Mouse (Mus musculus): Measurements from ENCODE around the gene Atg9a. TPM values are rescaled to one million over a fixed set of nuclear protein-coding genes. Genes with fewer than 3 reads are reported as not detected.

The Atg9a gene
- total RNA-seq, 2 experiments from 2014 or later, result 39.4 to 54.5 TPM

DNA sequence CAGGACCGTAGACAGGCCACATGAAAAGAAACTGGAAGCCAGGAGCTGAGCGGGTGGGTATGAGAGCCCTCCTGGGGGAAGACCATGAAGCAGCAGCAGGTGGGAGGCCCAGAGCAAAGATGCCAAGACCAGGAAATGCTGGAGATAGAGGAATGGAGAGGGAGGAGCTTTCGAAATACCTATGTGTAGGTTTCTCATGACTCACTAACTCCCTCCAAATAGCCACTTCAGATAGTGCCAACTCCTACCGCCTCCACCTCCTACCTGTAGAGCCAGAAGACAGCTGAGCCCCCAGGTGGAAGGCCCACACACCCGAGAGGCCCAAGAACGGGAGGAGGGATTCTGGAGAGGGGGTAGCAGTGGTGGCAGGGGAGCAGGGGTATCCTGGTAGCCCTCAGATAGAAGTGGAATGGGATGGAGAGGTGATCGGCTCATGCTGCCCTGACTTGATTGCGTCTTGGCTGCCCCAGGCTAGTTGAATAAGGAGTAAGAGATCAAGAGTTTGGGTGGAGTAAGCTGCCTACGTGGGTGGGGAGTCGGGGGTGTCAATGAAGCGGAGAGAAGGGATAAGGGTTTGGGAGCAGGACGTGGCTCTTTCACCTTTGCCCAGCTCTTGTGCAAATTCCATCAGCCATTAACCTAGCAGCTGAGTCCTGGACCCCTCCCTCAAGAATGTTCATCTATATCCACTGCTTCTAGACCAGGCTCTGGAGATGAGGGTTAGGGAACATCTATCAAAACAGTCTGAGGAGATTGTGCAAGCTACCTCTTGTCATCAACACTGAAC lies 58.4 kb downstream of the Atg9a start, which contains the start of gene Slc23a3:
Gene Slc23a3 (minus strand): TSS at position 470 of the 787 bp plus-strand sequence.
- ATAC-seq (replicated peaks; ENCODE audit: low FRiP score, poor library complexity, severe bottlenecking), result no peak

Other genes starting within 250 kb of the Atg9a start
- not detected in 2 replicates for gene Ihh, start 240.5 kb downstream of the Atg9a start, total RNA-seq (2015; ENCODE audit: low replicate concordance)
- not detected in 2 replicates for gene Ihh, start 240.5 kb downstream of the Atg9a start, total RNA-seq (2017; ENCODE audit: low replicate concordance)
- gene Nhej1, start 67.0 kb downstream of the Atg9a start, total RNA-seq (2015; ENCODE audit: low replicate concordance), result 5.8 and 12.2 TPM in 2 replicates
- gene Nhej1, start 67.0 kb downstream of the Atg9a start, total RNA-seq (2017; ENCODE audit: low replicate concordance), result 10.5 and 11.0 TPM in 2 replicates
- not detected in 2 replicates for gene Slc23a3, start 58.3 kb downstream of the Atg9a start, total RNA-seq (2015; ENCODE audit: low replicate concordance)
- not detected in 2 replicates for gene Slc23a3, start 58.3 kb downstream of the Atg9a start, total RNA-seq (2017; ENCODE audit: low replicate concordance)
- gene Cnppd1, start 49.5 kb downstream of the Atg9a start, total RNA-seq (2015; ENCODE audit: low replicate concordance), result 28.5 and 33.5 TPM in 2 replicates
- gene Cnppd1, start 49.5 kb downstream of the Atg9a start, total RNA-seq (2017; ENCODE audit: low replicate concordance), result 66.4 and 76.2 TPM in 2 replicates
- 145 and 163 TPM in 2 replicates for gene Retreg2, start 49.4 kb downstream of the Atg9a start, total RNA-seq (2015; ENCODE audit: low replicate concordance)
- 133 and 149 TPM in 2 replicates for gene Retreg2, start 49.4 kb downstream of the Atg9a start, total RNA-seq (2017; ENCODE audit: low replicate concordance)
- 43.6 and 75.0 TPM in 2 replicates for gene Zfand2b, start 23.6 kb downstream of the Atg9a start, total RNA-seq (2015; ENCODE audit: low replicate concordance)
- gene Zfand2b, start 23.6 kb downstream of the Atg9a start, total RNA-seq (2017; ENCODE audit: low replicate concordance), result 54.6 and 69.4 TPM in 2 replicates
- gene Abcb6, start 11.8 kb downstream of the Atg9a start, total RNA-seq (2015; ENCODE audit: low replicate concordance), result 198 and 219 TPM in 2 replicates
- gene Abcb6, start 11.8 kb downstream of the Atg9a start, total RNA-seq (2017; ENCODE audit: low replicate concordance), result 116 and 174 TPM in 2 replicates
- 5.9 and 7.6 TPM in 2 replicates for gene Ankzf1, start within 50 bp of the Atg9a start, total RNA-seq (2015; ENCODE audit: low replicate concordance)
- 8.9 and 10.0 TPM in 2 replicates for gene Ankzf1, start within 50 bp of the Atg9a start, total RNA-seq (2017; ENCODE audit: low replicate concordance)
- gene Glb1l, start 18.6 kb upstream of the Atg9a start, total RNA-seq (2015; ENCODE audit: low replicate concordance), result 23.1 and 23.9 TPM in 2 replicates
- 14.2 and 43.3 TPM in 2 replicates for gene Glb1l, start 18.6 kb upstream of the Atg9a start, total RNA-seq (2017; ENCODE audit: low replicate concordance)
- gene Stk16, start 18.6 kb upstream of the Atg9a start, total RNA-seq (2015; ENCODE audit: low replicate concordance), result 96.0 and 112 TPM in 2 replicates
- 82.3 and 141 TPM in 2 replicates for gene Stk16, start 18.6 kb upstream of the Atg9a start, total RNA-seq (2017; ENCODE audit: low replicate concordance)
- 474 and 550 TPM in 2 replicates for gene Tuba4a, start 27.7 kb upstream of the Atg9a start, total RNA-seq (2015; ENCODE audit: low replicate concordance)
- 246 TPM in 2 replicates for gene Tuba4a, start 27.7 kb upstream of the Atg9a start, total RNA-seq (2017; ENCODE audit: low replicate concordance)
- not detected in 2 replicates for gene A630095N17Rik, start 39.9 kb upstream of the Atg9a start, total RNA-seq (2015; ENCODE audit: low replicate concordance)
- not detected in 2 replicates for gene A630095N17Rik, start 39.9 kb upstream of the Atg9a start, total RNA-seq (2017; ENCODE audit: low replicate concordance)
- gene Dnajb2, start 44.2 kb upstream of the Atg9a start, total RNA-seq (2015; ENCODE audit: low replicate concordance), result 154 and 158 TPM in 2 replicates
- 356 and 386 TPM in 2 replicates for gene Dnajb2, start 44.2 kb upstream of the Atg9a start, total RNA-seq (2017; ENCODE audit: low replicate concordance)
- gene Ptprn, start 72.3 kb upstream of the Atg9a start, total RNA-seq (2015; ENCODE audit: low replicate concordance), result not detected in 2 replicates
- gene Ptprn, start 72.3 kb upstream of the Atg9a start, total RNA-seq (2017; ENCODE audit: low replicate concordance), result not detected in 2 replicates
- not detected in 2 replicates for gene Resp18, start 86.2 kb upstream of the Atg9a start, total RNA-seq (2015; ENCODE audit: low replicate concordance)
- not detected in 2 replicates for gene Resp18, start 86.2 kb upstream of the Atg9a start, total RNA-seq (2017; ENCODE audit: low replicate concordance)
- gene Dnpep, start 125.8 kb upstream of the Atg9a start, total RNA-seq (2015; ENCODE audit: low replicate concordance), result 7.5 and 7.6 TPM in 2 replicates
- gene Dnpep, start 125.8 kb upstream of the Atg9a start, total RNA-seq (2017; ENCODE audit: low replicate concordance), result 1.7 and 6.5 TPM in 2 replicates
- gene Des, start 168.1 kb upstream of the Atg9a start, total RNA-seq (2015; ENCODE audit: low replicate concordance), result not detected in 2 replicates
- not detected in 2 replicates for gene Des, start 168.1 kb upstream of the Atg9a start, total RNA-seq (2017; ENCODE audit: low replicate concordance)
- not detected in 2 replicates for gene Speg, start 183.1 kb upstream of the Atg9a start, total RNA-seq (2015; ENCODE audit: low replicate concordance)
- gene Speg, start 183.1 kb upstream of the Atg9a start, total RNA-seq (2017; ENCODE audit: low replicate concordance), result 0.13 TPM in 1 of 2 replicates, not detected in the other
- 17.6 and 23.1 TPM in 2 replicates for gene Gmppa, start 243.7 kb upstream of the Atg9a start, total RNA-seq (2015; ENCODE audit: low replicate concordance)
- 3.6 and 10.8 TPM in 2 replicates for gene Gmppa, start 243.7 kb upstream of the Atg9a start, total RNA-seq (2017; ENCODE audit: low replicate concordance)

All from erythroid progenitor cell, adult 5-6 weeks (primary cell).